Mouse (Mus musculus) cerebellum, postnatal 14 days (tissue): ENCODE measurements around the gene Hoxc9.

Experiments
- DNase-seq, 2 experiments: peaks; one replicate each; pipeline ENCODE4 v3.0.0; 2021; ENCODE audit warnings: mixed read lengths in 2 of 2

Gene Hoxc9

GRCm38 (mm10) chr15:102978615-102979515 is 2.6 kb downstream of the Hoxc9 start:
- DNase-seq: no peak

GRCm38 (mm10) chr15:102979936-102980335 is 3.7 kb downstream of the Hoxc9 start:
- DNase-seq: no peak

- DNase-seq: no peak
Measured at GRCm38 (mm10) chr15:102980352-102980751, 4.1 kb downstream of the Hoxc9 start.

- DNase-seq: no peak
Measured at GRCm38 (mm10) chr15:102980912-102981311, 4.7 kb downstream of the Hoxc9 start.

- DNase-seq: no peak
Measured at GRCm38 (mm10) chr15:102981379-102982288, 5.4 kb downstream of the Hoxc9 start.

- no peak for DNase-seq
Measured at GRCm38 (mm10) chr15:102983716-102984115, 7.5 kb downstream of the Hoxc9 start.

GRCm38 (mm10) chr15:102984521-102984920 is 8.3 kb downstream of the Hoxc9 start:
- no peak for DNase-seq

GRCm38 (mm10) chr15:102984925-102985324 is 8.7 kb downstream of the Hoxc9 start:
- DNase-seq: no peak

GRCm38 (mm10) chr15:102987124-102987833 is 11.0 kb downstream of the Hoxc9 start:
- DNase-seq: peak; percentile 97 to 99

GRCm38 (mm10) chr15:102988078-102988477 is 11.8 kb downstream of the Hoxc9 start:
- no peak for DNase-seq

GRCm38 (mm10) chr15:102990461-102991397 is 14.5 kb downstream of the Hoxc9 start, which contains the start of gene Hoxc8:
TSS of gene Hoxc8 (plus strand) at chr15:102990607.
- DNase-seq: no peak

GRCm38 (mm10) chr15:102991782-102992181 is 15.5 kb downstream of the Hoxc9 start:
- DNase-seq: no peak

- DNase-seq: no peak
Measured at GRCm38 (mm10) chr15:102992206-102992605, 16.0 kb downstream of the Hoxc9 start.

GRCm38 (mm10) chr15:102992863-102993262 is 16.6 kb downstream of the Hoxc9 start:
- no peak for DNase-seq

- DNase-seq: no peak
Measured at GRCm38 (mm10) chr15:102996548-102996947, 20.3 kb downstream of the Hoxc9 start.

- no peak for DNase-seq
Measured at GRCm38 (mm10) chr15:102997431-102997830, 21.2 kb downstream of the Hoxc9 start.

- DNase-seq: no peak
Measured at GRCm38 (mm10) chr15:102997939-102998355, 21.7 kb downstream of the Hoxc9 start, which contains the start of gene Hoxc6. TSS of gene Hoxc6 (plus strand) at chr15:102998257.

GRCm38 (mm10) chr15:102998608-102999182 is 22.5 kb downstream of the Hoxc9 start:
- no peak for DNase-seq

GRCm38 (mm10) chr15:102999183-102999831 is 23.1 kb downstream of the Hoxc9 start:
- peak in 1 of 2 experiments; percentile 46 for DNase-seq

GRCm38 (mm10) chr15:102999955-103000354 is 23.7 kb downstream of the Hoxc9 start:
- DNase-seq: no peak
